Mouse (Mus musculus) liver, postnatal 0 days (tissue): ENCODE measurements around the gene Styx.

Experiments
- CTCF ChIP-seq: sonication (generic); IDR thresholded peaks from 2 replicates; pipeline ENCODE4 v1.5.1; 2016; ENCODE audit warnings: antibody characterized with exemption, low read depth
- EP300 ChIP-seq: IDR thresholded peaks from 2 replicates; pipeline ENCODE4 v1.6.1; 2016; ENCODE audit warnings: antibody characterized with exemption, low read depth, mild to moderate bottlenecking

- TF ChIP-seq CTCF (peak; percentile 76), EP300 (no peak)
Measured at GRCm38 (mm10) chr14:45423220-45423619, 72.3 kb downstream of the Styx start.
